Mouse (Mus musculus) embryonic fibroblast, embryonic 13.5 days (primary cell): ENCODE results near the gene Rasgrp3. TPM values are rescaled to one million over a fixed set of nuclear protein-coding genes. Genes with fewer than 3 reads are reported as not detected.

Source experiments
- H3K27ac ChIP-seq: 2 replicates; pipeline ENCODE4 v1.5.1; 2012; ENCODE audit warnings: low read length, control low read depth, inconsistent platforms; ENCODE audit not compliant: insufficient read depth
- H3K4me1 ChIP-seq: 2 replicates; pipeline ENCODE4 v1.6.1; 2011; ENCODE audit warnings: low read length; ENCODE audit not compliant: control insufficient read depth, insufficient read depth
- H3K4me3 ChIP-seq: 2 replicates; pipeline ENCODE4 v1.5.1; 2011; ENCODE audit warnings: mild to moderate bottlenecking, control low read depth, low read length; ENCODE audit not compliant: insufficient read depth
- CTCF ChIP-seq: IDR thresholded peaks from 2 replicates; pipeline ENCODE4 v1.5.1; 2011; ENCODE audit warnings: mild to moderate bottlenecking, control low read depth, low read length, moderate library complexity, borderline replicate concordance; ENCODE audit not compliant: insufficient read depth
- POLR2A ChIP-seq: IDR thresholded peaks from 2 replicates; pipeline ENCODE4 v1.6.1; 2011; ENCODE audit warnings: low read depth, mild to moderate bottlenecking, control low read depth, low read length, moderate library complexity
- polyA plus RNA-seq: library from polyadenylated mRNA; stranded (reverse); fragments of >200 nt; gene quantifications from 2 replicates; pipeline ENCODE4 v1.2.4, GENCODE M21; 2011; ENCODE audit warnings: low read depth; ENCODE audit not compliant: missing spikeins, insufficient read length

The Rasgrp3 gene
- polyA plus RNA-seq, 1 experiment = 3.6 TPM

DNA sequence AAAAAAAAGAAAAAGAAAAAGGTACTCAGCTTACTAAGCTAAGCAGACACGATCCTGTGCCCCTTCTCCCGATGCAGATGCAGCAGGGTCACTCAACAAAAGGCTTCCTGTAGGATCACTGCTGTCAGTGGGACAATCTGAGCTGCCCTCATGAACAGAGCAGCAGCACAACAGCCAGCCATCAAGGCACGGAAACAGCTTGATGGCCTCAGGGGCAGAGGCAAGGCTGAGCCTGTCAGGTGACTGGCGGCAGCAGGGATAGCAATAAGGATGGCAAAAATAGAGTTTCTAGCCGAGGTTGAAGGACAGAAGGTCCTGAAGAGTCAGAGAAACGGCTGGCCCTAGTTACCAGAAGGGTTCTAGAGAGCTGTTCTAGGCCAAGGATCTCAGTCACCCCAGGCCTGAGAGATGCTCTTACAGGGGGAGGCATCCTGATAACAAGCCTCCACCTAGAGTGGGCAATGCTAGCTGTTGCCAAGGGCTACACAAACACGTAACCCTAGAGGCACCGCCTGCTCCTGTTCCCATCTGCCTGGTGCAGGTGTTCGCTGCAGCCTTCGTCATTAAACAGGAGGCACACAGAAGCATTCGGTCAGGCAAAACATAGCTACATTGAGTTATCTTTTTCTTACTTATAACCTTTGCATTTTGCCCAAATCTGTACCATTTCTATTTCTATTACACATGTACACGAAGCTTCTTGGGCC, 98.8 kb downstream of the Rasgrp3 start:
- H3K4me3 ChIP-seq = no peak overlapping the region
- no peak overlapping the region for H3K27ac ChIP-seq
- TF ChIP-seq CTCF (no peak), POLR2A (no peak)
- no peaks in the 10 kb centered on the region for H3K4me1 ChIP-seq

GRCm38 (mm10) chr17:75535612-75536011, 99.9 kb downstream of the Rasgrp3 start:
- Histone ChIP-seq H3K27ac (no peak overlapping the region), H3K4me3 (no peak overlapping the region), H3K4me1 (peaks cover 2% of the 10 kb centered on the region)
- no peak for TF ChIP-seq CTCF
- TF ChIP-seq POLR2A = no peak

- H3K27ac ChIP-seq = 0 out of 2 replicates have a peak overlapping the region, but pooled peaks have one; percentile 10
- peaks cover 2% of the 10 kb centered on the region for H3K4me1 ChIP-seq
- no peak for TF ChIP-seq POLR2A
- no peak for TF ChIP-seq CTCF
- no peak overlapping the region for H3K4me3 ChIP-seq
These were observed 100.8 kb downstream of the Rasgrp3 start for GRCm38 (mm10) chr17:75536396-75537049.

- no peak overlapping the region for H3K4me3 ChIP-seq
- H3K27ac ChIP-seq = no peak overlapping the region
- TF ChIP-seq CTCF (no peak), POLR2A (no peak)
- H3K4me1 ChIP-seq = peaks cover 2% of the 10 kb centered on the region
These were observed 101.4 kb downstream of the Rasgrp3 start for GRCm38 (mm10) chr17:75537050-75537445.

DNA sequence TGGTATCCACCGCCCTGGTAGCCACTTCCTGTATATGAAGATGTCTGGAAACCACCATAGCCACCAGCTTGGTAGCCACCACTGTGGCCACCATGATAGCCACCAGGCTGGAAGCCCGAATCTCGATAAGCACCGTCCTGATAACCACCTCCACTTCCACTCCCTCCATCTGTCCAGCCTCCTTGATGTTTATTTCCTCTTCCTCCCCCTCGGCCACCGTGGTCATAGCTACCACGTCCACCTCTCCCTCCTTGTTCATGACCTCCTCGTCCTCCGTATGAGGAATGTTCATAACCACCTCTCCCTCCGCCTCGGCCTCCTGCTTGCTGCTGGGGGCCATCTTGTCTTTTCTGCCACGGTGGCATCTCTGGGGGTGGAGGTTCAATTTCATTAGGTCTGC, 102.7 kb downstream of the Rasgrp3 start:
- no peak for TF ChIP-seq CTCF
- TF ChIP-seq POLR2A = no peak
- Histone ChIP-seq H3K4me3 (no peak overlapping the region), H3K4me1 (peaks cover 2% of the 10 kb centered on the region), H3K27ac (no peak overlapping the region)

GRCm38 (mm10) chr17:75539130-75539529, 103.4 kb downstream of the Rasgrp3 start:
- no peak overlapping the region for H3K4me3 ChIP-seq
- peaks cover 2% of the 10 kb centered on the region for H3K4me1 ChIP-seq
- H3K27ac ChIP-seq = no peak overlapping the region
- no peak for TF ChIP-seq CTCF
- no peak for TF ChIP-seq POLR2A

- TF ChIP-seq POLR2A (no peak), CTCF (no peak)
- Histone ChIP-seq H3K4me3 (no peak overlapping the region), H3K4me1 (peaks cover 2% of the 10 kb centered on the region), H3K27ac (no peak overlapping the region)
These were observed 104.1 kb downstream of the Rasgrp3 start for GRCm38 (mm10) chr17:75539841-75540240.

DNA sequence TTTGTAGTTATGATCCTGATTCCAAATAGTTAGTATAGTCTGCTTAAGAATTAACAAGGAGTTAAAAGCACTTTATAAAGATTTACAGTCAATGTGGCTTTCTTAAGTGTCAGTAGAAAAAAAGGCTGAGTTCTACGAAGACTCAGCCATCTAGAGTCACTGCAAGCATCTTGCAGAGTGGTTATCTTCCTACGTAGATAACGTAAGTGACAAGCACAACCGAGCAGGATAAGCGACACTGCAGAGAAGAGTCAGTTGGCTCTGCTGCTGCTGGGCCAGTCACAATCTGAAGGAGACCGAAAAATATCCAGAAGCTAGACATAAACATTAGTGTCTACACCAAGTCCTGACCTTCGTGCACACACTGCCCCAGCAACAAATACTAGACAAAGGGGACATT, 107.7 kb downstream of the Rasgrp3 start:
- TF ChIP-seq CTCF (no peak), POLR2A (no peak)
- peaks cover 2% of the 10 kb centered on the region for H3K4me1 ChIP-seq
- no peak overlapping the region for H3K4me3 ChIP-seq
- no peak overlapping the region for H3K27ac ChIP-seq

GRCm38 (mm10) chr17:75544262-75544661, 108.6 kb downstream of the Rasgrp3 start:
- TF ChIP-seq CTCF (no peak), POLR2A (no peak)
- Histone ChIP-seq H3K4me3 (no peak overlapping the region), H3K4me1 (peaks cover 2% of the 10 kb centered on the region)

DNA sequence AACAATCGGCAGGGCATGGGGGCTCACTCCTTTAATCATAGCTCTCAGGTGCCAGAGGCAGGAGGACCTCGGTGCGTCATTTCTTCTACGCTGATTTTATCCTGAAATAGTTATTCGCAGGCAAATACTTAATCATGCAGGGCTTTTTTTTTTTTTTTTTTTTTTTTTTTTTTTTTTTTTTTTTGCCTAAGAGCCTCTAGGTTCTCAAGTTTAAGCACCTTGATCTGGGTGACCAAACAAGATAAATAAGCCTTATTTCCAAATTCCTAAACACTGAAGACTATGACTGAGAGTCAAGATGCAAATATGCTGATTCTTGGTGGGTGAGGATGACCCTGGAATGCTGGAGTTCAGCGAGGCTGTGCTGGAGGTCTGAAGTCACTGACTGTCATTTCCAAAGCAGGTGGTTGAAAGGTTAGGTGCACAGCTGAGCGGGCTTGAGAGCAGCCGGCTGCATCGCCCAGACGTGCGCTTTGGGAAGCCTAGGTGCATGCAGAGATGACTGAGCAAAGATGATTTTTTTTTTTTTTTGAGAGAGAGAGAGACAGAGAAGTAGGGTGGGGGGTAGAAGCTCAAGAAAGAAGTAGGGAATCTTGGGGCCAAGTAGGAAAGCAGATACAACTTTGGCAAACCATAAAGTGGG, 115.2 kb downstream of the Rasgrp3 start:
- Histone ChIP-seq H3K4me1 (0 out of 2 replicates have a peak, but pooled peaks cover 3% of the 10 kb centered on the region), H3K27ac (no peak overlapping the region), H3K4me3 (peak overlapping the region; percentile 80)
- no peak for TF ChIP-seq POLR2A
- no peak for TF ChIP-seq CTCF

More at GRCm38 (mm10) chr17:75544262-75544661, 108.6 kb downstream of the Rasgrp3 start:
- no peak overlapping the region for H3K27ac ChIP-seq
